Mouse (Mus musculus): Measurements from ENCODE around the gene Zfp799. TPM values are rescaled to one million over a fixed set of nuclear protein-coding genes. Genes with fewer than 3 reads are reported as not detected.

Gene Zfp799
- polyA plus RNA-seq, 1 experiment = 5.5 TPM

DNA sequence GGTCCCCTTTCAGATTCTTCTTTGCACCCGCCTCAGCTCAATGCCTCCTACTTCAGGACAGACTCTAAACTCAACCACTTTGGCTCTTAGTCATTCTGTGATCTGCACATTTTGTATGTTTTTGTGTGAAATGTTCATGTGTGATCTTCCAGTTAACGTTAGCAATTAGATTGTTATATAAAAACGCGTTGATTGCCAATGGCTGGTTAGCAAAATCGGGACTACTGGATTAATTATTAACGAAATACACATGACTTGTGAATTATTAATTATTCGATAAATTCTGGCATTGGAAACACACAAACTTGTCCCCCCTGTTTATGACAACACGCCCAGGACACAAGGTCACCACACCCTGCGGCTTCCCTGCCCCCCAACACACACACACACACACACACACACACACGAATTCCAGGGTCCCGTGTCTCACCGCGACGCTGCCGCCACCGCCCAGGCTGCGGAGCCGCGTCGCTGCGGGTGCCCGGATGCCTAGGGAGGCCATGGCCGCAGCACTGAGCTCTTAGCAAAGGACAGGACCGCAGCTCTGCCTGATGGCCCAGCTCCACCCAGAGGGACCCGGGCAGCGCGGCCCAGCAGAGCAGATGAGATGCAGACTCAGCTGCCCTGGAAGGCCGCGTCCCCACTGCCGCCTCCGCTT is 42.5 kb downstream of the Zfp799 start:
- DNase-seq (ENCODE audit: low spot score) = no peak

DNA sequence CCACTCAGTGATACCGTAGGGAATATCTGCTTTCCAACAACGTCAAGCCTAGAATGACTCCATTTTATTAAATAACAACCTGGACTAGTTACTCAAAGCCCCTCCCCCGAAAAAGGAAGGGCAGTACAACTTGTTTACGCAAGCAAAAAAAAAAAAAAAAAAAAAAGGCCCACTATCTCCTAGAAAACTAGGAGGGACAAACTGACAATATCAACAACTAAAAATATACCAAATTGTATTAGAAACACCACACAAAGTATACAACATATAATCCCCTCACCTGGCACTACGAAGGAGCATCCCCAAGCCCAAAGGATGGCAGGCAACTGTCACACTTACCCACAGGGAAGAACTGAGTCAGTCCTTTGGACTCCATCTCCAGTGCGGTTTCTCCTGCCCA is 43.1 kb downstream of the Zfp799 start:
- DNase-seq (ENCODE audit: low spot score) = no peak

DNA sequence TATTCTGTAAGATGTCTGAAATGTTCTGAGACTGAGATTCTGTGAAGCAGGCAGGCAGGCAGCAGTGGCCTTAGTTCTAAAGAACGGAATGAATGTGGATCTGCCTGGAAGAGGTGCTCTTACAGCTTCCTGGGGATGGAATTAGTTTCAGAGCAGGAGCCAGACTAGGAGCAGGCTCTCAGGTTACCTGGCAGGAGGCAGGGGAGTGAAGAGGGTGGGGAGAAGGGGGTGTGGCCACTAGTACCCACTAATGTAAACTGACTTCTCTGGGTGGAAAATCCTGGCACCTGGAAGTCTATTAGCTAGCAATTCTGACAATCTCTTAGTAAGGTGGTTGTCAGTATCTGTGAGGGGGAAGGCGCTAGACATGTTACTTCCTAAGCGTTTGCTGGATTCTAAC is 44.4 kb downstream of the Zfp799 start:
- DNase-seq (ENCODE audit: low spot score) = no peak

DNA sequence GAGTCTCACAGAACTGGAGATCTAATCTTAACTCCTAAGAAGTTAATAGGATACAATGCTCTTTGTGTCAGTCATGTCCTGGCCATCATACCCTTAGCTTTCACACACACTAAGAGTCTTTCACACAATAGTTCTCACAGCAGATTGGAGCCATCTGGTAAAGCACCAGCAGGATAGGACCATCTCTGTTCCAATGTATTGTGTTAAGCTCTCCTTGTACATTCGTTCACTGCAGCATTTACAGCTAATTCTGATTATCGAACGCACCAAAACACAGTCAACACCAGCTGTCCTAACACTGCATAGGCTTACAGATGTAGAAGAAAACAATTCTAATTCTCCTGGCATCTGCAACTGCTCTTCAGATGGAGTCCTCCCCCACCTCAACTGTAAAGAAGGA is 52.5 kb downstream of the Zfp799 start:
- DNase-seq (ENCODE audit: low spot score) = no peak

DNA sequence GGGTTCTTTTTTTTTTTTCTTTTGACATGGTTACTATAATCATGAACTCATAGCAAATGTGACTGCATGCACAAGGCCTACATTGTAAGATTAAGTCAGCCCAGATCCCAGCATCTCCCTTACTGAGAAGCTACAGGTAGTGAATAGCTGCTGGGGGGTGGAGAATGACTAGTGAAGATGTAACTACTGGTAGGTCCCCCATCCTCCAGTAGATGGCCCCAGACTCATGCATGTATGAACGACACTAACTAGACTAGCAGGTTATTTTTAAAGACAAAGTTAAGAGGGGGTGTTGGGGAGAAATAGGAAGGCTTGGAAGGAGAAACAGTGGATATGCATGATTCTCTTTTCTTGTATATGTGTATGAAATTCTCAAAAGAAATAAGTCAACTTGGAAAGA is 58.8 kb downstream of the Zfp799 start:
- no peak for DNase-seq (ENCODE audit: low spot score)

DNA sequence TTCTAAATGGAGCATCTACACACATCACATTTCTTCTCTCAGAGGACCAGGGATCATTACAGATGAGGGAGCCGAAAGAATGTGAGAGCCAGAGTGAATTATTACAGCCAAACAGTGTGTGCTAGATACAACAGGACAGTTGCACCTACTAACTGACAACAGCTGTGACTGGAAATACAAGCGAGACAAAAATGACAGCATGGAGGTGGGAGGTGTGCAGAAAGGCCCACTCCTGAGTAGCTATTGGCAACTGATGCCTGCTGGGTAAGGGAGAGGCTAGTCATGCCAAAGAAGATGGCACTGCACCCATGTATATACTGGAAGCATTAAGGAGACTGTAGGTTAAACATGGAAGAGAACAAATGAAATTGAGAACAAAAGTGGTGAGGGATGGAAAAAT is 63.6 kb downstream of the Zfp799 start:
- DNase-seq (ENCODE audit: low spot score) = no peak

Other genes starting within 250 kb of the Zfp799 start
- 0.01 TPM in 1 of 2 replicates, not detected in the other for gene Cyp4f37, start 209.0 kb downstream of the Zfp799 start, polyA plus RNA-seq (2012; rRNA removed)
- gene Cyp4f40, start 171.4 kb downstream of the Zfp799 start, polyA plus RNA-seq (2012; rRNA removed) = 0.19 and 0.50 TPM in 2 replicates
- gene Cyp4f15, start 144.6 kb downstream of the Zfp799 start, polyA plus RNA-seq (2012; rRNA removed) = 140 and 204 TPM in 2 replicates
- 20.1 and 22.0 TPM in 2 replicates for gene Zfp871, start 42.0 kb downstream of the Zfp799 start, polyA plus RNA-seq (2012; rRNA removed)
- 4.5 and 5.2 TPM in 2 replicates for gene Zfp811, start 20.3 kb downstream of the Zfp799 start, polyA plus RNA-seq (2012; rRNA removed)
- 3.6 and 4.8 TPM in 2 replicates for gene Zfp870, start 61.4 kb upstream of the Zfp799 start, polyA plus RNA-seq (2012; rRNA removed)
- 0.10 and 0.12 TPM in 2 replicates for gene Cyp4f14, start 87.1 kb upstream of the Zfp799 start, polyA plus RNA-seq (2012; rRNA removed)
- gene Cyp4f13, start 117.1 kb upstream of the Zfp799 start, polyA plus RNA-seq (2012; rRNA removed) = 66.3 and 73.1 TPM in 2 replicates
- gene Zfp472, start 135.6 kb upstream of the Zfp799 start, polyA plus RNA-seq (2012; rRNA removed) = 5.3 and 6.5 TPM in 2 replicates
- 8.0 and 8.6 TPM in 2 replicates for gene Zfp952, start 162.9 kb upstream of the Zfp799 start, polyA plus RNA-seq (2012; rRNA removed)
- gene Zfp763, start 203.1 kb upstream of the Zfp799 start, polyA plus RNA-seq (2012; rRNA removed) = 4.9 and 5.1 TPM in 2 replicates
- gene 4921501E09Rik, start 237.8 kb upstream of the Zfp799 start, polyA plus RNA-seq (2012; rRNA removed) = not detected in 2 replicates

Data from urinary bladder, adult 2 months (tissue).